Mouse (Mus musculus): ENCODE measurements around the gene 4930451I11Rik.

DNA sequence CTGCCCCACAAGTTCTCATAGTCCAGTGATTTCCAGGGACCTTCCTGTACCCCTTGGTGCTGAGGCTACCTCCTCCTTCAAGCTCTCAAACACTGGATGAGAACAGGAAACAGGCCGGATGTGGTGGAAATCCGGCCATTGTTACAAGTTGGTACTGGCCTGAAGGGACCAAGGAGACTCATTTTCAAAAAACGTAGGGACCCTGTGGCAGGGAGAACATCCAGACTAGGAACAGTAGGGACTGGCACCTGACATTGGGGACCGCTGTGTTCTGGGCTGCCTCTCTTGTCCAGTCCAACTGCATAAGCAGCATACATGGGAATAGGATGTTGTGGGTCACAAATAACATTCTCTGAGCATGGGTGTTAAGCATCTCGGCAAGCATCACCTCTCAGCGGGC is 49.6 kb upstream of the 4930451I11Rik start:
- TF ChIP-seq POLR2A (IDR thresholded peaks at IDR 0.05; ENCODE audit: control insufficient read depth, low read depth, low read length) (no peak), CTCF (IDR thresholded peaks at IDR 0.05; ENCODE audit: control insufficient read depth, insufficient read depth, insufficient replicate concordance, low read depth, low read length) (no peak)
